Mouse (Mus musculus) frontal cortex, postnatal 36 days (tissue): ENCODE measurements at regions not wholly inside any gene's neighbourhood (a gene's known extent, or its start where the extent isn't known, plus 50 kb on each side); places are given as distances from the start of the nearest gene placed in this dataset.
A peak's percentile ranks its signal among the peaks of the same experiment; 100 is the strongest.

ENCODE experiments used
- DNase-seq, 2 experiments: peaks; one replicate each; pipeline ENCODE4 v3.0.0; 2022; ENCODE audit warnings: low spot score in 2 of 2

DNA sequence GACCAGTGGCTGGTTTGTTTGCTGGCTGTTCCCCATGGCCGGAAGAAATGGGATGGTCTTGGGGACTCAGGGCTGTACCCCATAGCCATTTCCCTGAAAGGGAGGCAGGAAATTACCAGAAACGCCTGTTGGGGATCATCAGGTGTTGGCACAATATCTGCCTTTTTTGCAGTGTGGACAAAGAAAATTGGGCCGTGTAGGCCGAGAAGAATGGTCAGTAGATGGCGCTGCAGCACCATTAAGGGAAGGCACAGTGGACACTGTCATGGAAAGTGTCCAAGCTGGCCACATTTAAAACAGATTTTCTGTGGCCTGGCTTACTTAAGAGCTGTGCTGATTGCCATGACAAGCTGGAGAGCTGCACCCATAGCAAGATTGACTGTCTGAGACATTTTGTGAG, 358.1 kb downstream of the Slxl1 start:
- DNase-seq: peak in 1 of 2 experiments; percentile 1
